Mouse (Mus musculus): ENCODE measurements around the gene Sebox. TPM values are rescaled to one million over a fixed set of nuclear protein-coding genes. Genes with fewer than 3 reads are reported as not detected.

The Sebox gene
- total and polyA plus RNA-seq, 3 experiments, result not detected

DNA sequence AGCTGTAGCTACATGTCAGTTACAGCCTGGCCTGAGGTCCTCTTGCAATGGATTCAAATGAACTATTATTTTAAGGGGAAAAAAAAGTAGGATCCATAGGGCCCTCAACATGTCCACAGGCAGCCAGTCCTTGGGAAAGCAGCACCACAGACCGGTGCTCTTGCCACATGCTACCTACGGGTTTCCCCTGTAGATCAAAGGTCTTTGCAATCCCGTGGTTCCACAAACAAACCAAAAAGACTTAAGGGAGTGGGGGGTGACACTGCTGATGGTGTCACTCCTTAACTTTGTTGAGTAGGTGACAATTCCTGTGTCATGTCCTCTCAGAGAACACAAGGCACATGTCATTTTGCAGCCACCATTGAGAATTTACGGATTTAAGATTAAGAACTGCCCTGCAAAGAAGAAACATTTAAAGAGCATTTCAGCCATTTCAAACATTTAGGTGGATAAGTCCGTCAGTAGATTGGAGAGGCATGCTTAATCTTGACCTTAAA, 46.3 kb downstream of the Sebox start:
- Histone ChIP-seq H3K27ac (ENCODE audit: insufficient read depth, low read depth) (no peak overlapping the region), H3K4me1 (ENCODE audit: control insufficient read depth in 1 of 2, insufficient read depth in 2 of 2) (peaks cover 10 to 45% of the 10 kb centered on the region in 2 experiments), H3K4me2 (ENCODE audit: insufficient read depth, low read depth, poor library complexity, severe bottlenecking) (peak overlapping the region; percentile 94), H3K4me3 (replicated peaks in 1 of 3; ENCODE audit: low read depth in 2 of 3, low read length in 2 of 3, poor library complexity in 1 of 3) (peak overlapping the region; percentile 60 to 86 (median 83)), H3K79me2 (replicated peaks; ENCODE audit: control insufficient read depth, extremely low read depth, insufficient read depth, poor library complexity, severe bottlenecking) (peaks cover 55% of the 10 kb centered on the region), H3K9me3 (replicated peaks; ENCODE audit: low read length) (peaks cover 14% of the 10 kb centered on the region), H3K36me3 (replicated peaks in 1 of 2; ENCODE audit: control insufficient read depth in 1 of 2, insufficient read depth in 1 of 2, low read length in 1 of 2) (peaks cover 3 to 24% of the 10 kb centered on the region in 2 experiments), H3K9ac (ENCODE audit: insufficient read depth, low read depth) (peak overlapping the region; percentile 58), H3K27me3 (replicated peaks) (no peaks in the 10 kb centered on the region)
- DNase-seq (ENCODE audit: extremely low read depth), result no peak
- in situ Hi-C loops (cut with MboI; ENCODE audit: low pct_ligation_motif_present, low pct_unique_long_range_greater_than_20kb, low sequenced_read_pairs) (no loop called here), dilution Hi-C loops (cut with MboI; ENCODE audit: extremely low pct_ligation_motif_present, extremely low pct_unique_long_range_greater_than_20kb, low sequenced_read_pairs) (no loop called here)
- TF ChIP-seq MYC (IDR thresholded peaks at IDR 0.05; ENCODE audit: low read depth, low read length) (0 out of 2 replicates have a peak, but pooled peaks have one; percentile 9), NELFE (IDR thresholded peaks at IDR 0.05; ENCODE audit: low read depth, low read length) (no peak), E2F4 (IDR thresholded peaks at IDR 0.05; ENCODE audit: insufficient replicate concordance, low read depth, low read length) (0 out of 2 replicates have a peak, but pooled peaks have one; percentile 5), CHD1 (IDR thresholded peaks at IDR 0.05; ENCODE audit: low read depth, low read length) (0 out of 2 replicates have a peak, but pooled peaks have one; percentile 6)

DNA sequence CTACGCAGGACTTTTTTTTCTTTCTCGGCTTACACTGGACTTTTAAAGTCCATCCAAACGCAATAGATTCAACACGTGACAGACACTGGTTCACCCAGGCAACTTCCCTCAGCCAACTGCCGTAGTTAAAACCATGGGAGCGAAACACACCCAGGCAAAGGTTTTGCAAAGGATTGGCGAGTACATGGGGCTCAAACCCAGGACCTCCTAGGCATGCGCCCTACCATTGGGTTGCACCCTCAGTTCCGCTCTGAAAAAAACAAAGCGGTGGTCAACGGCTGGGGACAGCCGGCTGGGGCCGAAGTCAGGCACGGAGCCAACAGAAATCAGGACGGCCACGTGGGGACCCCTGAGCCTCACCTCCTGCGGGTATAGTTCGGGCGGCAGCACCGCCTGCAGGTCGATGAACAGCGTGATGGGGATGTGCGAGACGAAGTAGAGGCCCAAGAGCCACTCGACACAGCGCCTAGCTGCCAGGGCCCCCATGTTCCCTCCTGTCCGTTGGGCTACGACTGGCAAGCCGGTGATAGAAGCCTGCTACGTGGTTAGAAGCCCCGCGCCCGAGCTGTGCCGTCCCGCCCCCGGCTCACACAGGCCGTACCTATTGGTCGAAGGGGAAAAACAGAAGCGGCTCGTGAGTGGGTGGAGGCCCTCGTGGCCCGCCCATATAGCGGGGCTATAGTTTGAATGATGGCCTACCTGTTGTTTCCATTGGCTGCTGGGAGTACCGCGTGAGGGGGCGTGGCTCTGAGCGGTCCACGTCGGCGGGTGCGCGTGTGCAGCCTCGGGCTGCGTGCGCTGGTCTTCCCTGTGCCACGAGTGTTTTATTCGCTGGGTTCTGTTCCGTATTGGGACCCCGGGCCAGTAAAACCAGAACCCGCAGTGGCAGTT, 47.2 kb downstream of the Sebox start, which contains the start of gene Tmem97:
TSS of gene Tmem97 (minus strand) at position 610 of the 891 bp plus-strand sequence.
- Histone ChIP-seq H3K4me1 (ENCODE audit: control insufficient read depth in 1 of 2, insufficient read depth in 2 of 2) (peaks cover 6 to 36% of the 10 kb centered on the region in 2 experiments), H3K9ac (ENCODE audit: insufficient read depth, low read depth) (peak within 1 kb of the TSS; percentile 61), H3K4me2 (ENCODE audit: insufficient read depth, low read depth, poor library complexity, severe bottlenecking) (peak within 1 kb of the TSS; percentile 94), H3K27me3 (replicated peaks) (no peaks in the 10 kb centered on the region), H3K79me2 (replicated peaks; ENCODE audit: control insufficient read depth, extremely low read depth, insufficient read depth, poor library complexity, severe bottlenecking) (peaks cover 46% of the 10 kb centered on the region), H3K9me3 (replicated peaks; ENCODE audit: low read length) (peaks cover 14% of the 10 kb centered on the region), H3K36me3 (replicated peaks in 1 of 2; ENCODE audit: control insufficient read depth in 1 of 2, insufficient read depth in 1 of 2, low read length in 1 of 2) (peaks cover 3 to 15% of the 10 kb centered on the region in 2 experiments), H3K4me3 (replicated peaks in 1 of 3; ENCODE audit: low read depth in 2 of 3, low read length in 2 of 3, poor library complexity in 1 of 3) (peak within 1 kb of the TSS; percentile 60 to 86 (median 83)), H3K27ac (ENCODE audit: insufficient read depth, low read depth) (peak within 1 kb of the TSS; percentile 50)
- peak; percentile 99 for DNase-seq (ENCODE audit: extremely low read depth)
- in situ Hi-C loops (cut with MboI; ENCODE audit: low pct_ligation_motif_present, low pct_unique_long_range_greater_than_20kb, low sequenced_read_pairs), result loop anchor here (25.0 kb wide), 1 partner anchor 662 kb away; no protein-coding TSS in a partner anchor
- dilution Hi-C loops (cut with MboI; ENCODE audit: extremely low pct_ligation_motif_present, extremely low pct_unique_long_range_greater_than_20kb, low sequenced_read_pairs), result no loop called here
- TF ChIP-seq KAT2A (IDR thresholded peaks at IDR 0.05; ENCODE audit: insufficient replicate concordance, low read length) (peak; percentile 77; the same call in 1 of the 2 replicates), POLR2A (IDR thresholded peaks at IDR 0.05; ENCODE audit: low read depth, low read length) (peak; percentile 99), ZMIZ1 (IDR thresholded peaks at IDR 0.05; ENCODE audit: low read depth, low read length) (peak; percentile 90), UBTF (IDR thresholded peaks at IDR 0.05; ENCODE audit: low read depth, low read length) (peak; percentile 62; the same call in 1 of the 2 replicates), TCF12 (IDR thresholded peaks at IDR 0.05; ENCODE audit: low read depth, low read length) (peak; percentile 93), JUN (IDR thresholded peaks at IDR 0.05; ENCODE audit: insufficient read depth, low read depth, low read length) (no peak), SMC3 (IDR thresholded peaks at IDR 0.05; ENCODE audit: low read depth, low read length) (no peak), PAX5 (IDR thresholded peaks at IDR 0.05; ENCODE audit: low read length) (no peak), JUND (conservative IDR thresholded peaks at IDR 0.05; ENCODE audit: low read depth, low read length) (no peak), ZKSCAN1 (IDR thresholded peaks at IDR 0.05; ENCODE audit: borderline replicate concordance, low read depth, low read length) (no peak), TBP (conservative IDR thresholded peaks at IDR 0.05; ENCODE audit: low read depth, low read length) (peak; percentile 79; the same call in 1 of the 2 replicates), MEF2A (IDR thresholded peaks at IDR 0.05; ENCODE audit: borderline replicate concordance, low read depth, low read length) (peak; percentile 17; the same call in 1 of the 2 replicates), CHD2 (IDR thresholded peaks at IDR 0.05; ENCODE audit: low read length) (peak; percentile 97), RAD21 (IDR thresholded peaks at IDR 0.05; ENCODE audit: low read depth, low read length) (no peak; the same call in 1 of the 2 replicates), NRF1 (IDR thresholded peaks at IDR 0.05; ENCODE audit: low read depth, low read length) (peak; percentile 86), E2F4 (IDR thresholded peaks at IDR 0.05; ENCODE audit: insufficient replicate concordance, low read depth, low read length) (no peak), MAX (IDR thresholded peaks at IDR 0.05; ENCODE audit: low read length) (peak; percentile 94), USF2 (conservative IDR thresholded peaks at IDR 0.05; ENCODE audit: low read depth, low read length) (peak; percentile 79), RCOR1 (conservative IDR thresholded peaks at IDR 0.05; ENCODE audit: low read depth, low read length) (no peak), MAZ (IDR thresholded peaks at IDR 0.05; ENCODE audit: low read depth, low read length) (0 out of 2 replicates have a peak, but pooled peaks have one; percentile 55), CHD1 (IDR thresholded peaks at IDR 0.05; ENCODE audit: low read depth, low read length) (peak; percentile 20; the same call in 1 of the 2 replicates), ZNF384 (IDR thresholded peaks at IDR 0.05; ENCODE audit: low read depth, low read length) (no peak; the same call in 1 of the 2 replicates), USF1 (IDR thresholded peaks at IDR 0.05; ENCODE audit: low read depth, low read length) (peak; percentile 86), ZC3H11A (IDR thresholded peaks at IDR 0.05; ENCODE audit: low read depth, low read length) (no peak), POLR2AphosphoS2 (IDR thresholded peaks at IDR 0.05; ENCODE audit: low read depth, low read length) (peak; percentile 78), ETS1 (conservative IDR thresholded peaks at IDR 0.05; ENCODE audit: low read depth, low read length) (0 out of 2 replicates have a peak, but pooled peaks have one; percentile 9), CTCF (conservative IDR thresholded peaks at IDR 0.05 in 1 of 2, IDR thresholded peaks at IDR 0.05 in 1 of 2; ENCODE audit: low read depth in 2 of 2, low read length in 2 of 2) (no peak; a peak in 1 of 4 replicates)

All from CH12.LX (cell line).